ENCODE assay signal across 9 mouse cellular contexts in genomic region chr3:53029046-53029445, GRCm38 (mm10). TPM values are rescaled to one million over a fixed set of nuclear protein-coding genes. Genes with fewer than 3 reads are reported as not detected.
A peak's percentile ranks its signal among the peaks of the same experiment; 100 is the strongest.
DNase-seq lines count a peak whose midpoint lies in the region; ATAC-seq lines count a peak whose summit lies in the region.
"Had no signal": no experiment of that assay in that cellular context is flagged by ENCODE, and none has a peak within 500 bp of the region (broad histone marks: within the 10 kb centered on the region; RNA-seq: fewer than 3 reads in every experiment).

No protein-coding gene starts in this region.

- H3K4me3 ChIP-seq in liver, embryonic 11.5 days (ENCODE audit: low read depth, low read length), result no peak overlapping the region
- no peak overlapping the region for H3K4me3 ChIP-seq in hindbrain, embryonic 14.5 days (replicated peaks; ENCODE audit: low read length)
- H3K4me3 ChIP-seq: midbrain, embryonic 12.5 days had no signal

- no peaks in the 10 kb centered on the region for H3K9me3 ChIP-seq in liver, embryonic 11.5 days (ENCODE audit: control insufficient read depth, low read length)
- no peaks in the 10 kb centered on the region for H3K9me3 ChIP-seq in hindbrain, embryonic 14.5 days (ENCODE audit: control insufficient read depth, low read length)
- H3K9me3 ChIP-seq: midbrain, embryonic 12.5 days had no signal

- no peak for ATAC-seq in liver, embryonic 11.5 days (replicated peaks; ENCODE audit: low FRiP score)
- 0 out of 2 replicates have a peak, but pooled peaks have one; percentile 65 for ATAC-seq in hindbrain, embryonic 14.5 days (ENCODE audit: low FRiP score)
- peak; percentile 61; the same call in 1 of the 2 replicates for ATAC-seq in neutrophil, adult 5-6 weeks (ENCODE audit: extremely low read depth, insufficient number of reproducible peaks, low FRiP score, poor library complexity, severe bottlenecking)

- intact Hi-C loops in left cerebral cortex, postnatal 36 days (cut with DNase I), result no loop called here

- peaks cover 4% of the 10 kb centered on the region; the same call in 1 of the 2 replicates for H3K4me1 ChIP-seq in liver, embryonic 11.5 days (replicated peaks; ENCODE audit: control insufficient read depth, insufficient read depth, low read length)
- H3K4me1 ChIP-seq in hindbrain, embryonic 14.5 days (replicated peaks; ENCODE audit: control insufficient read depth, insufficient read depth, low read length), result no peaks in the 10 kb centered on the region
- H3K4me1 ChIP-seq: midbrain, embryonic 12.5 days had no signal

- H3K4me2 ChIP-seq in liver, embryonic 11.5 days, result no peak overlapping the region
- no peak overlapping the region for H3K4me2 ChIP-seq in hindbrain, embryonic 14.5 days (replicated peaks)
- H3K4me2 ChIP-seq: midbrain, embryonic 12.5 days had no signal

- no peak overlapping the region for H3K27ac ChIP-seq in liver, embryonic 11.5 days (ENCODE audit: low read depth, low read length)
- no peak overlapping the region for H3K27ac ChIP-seq in hindbrain, embryonic 14.5 days
- H3K27ac ChIP-seq: midbrain, embryonic 12.5 days had no signal

- 0 out of 2 replicates have a peak, but pooled peaks cover 3% of the 10 kb centered on the region for H3K27me3 ChIP-seq in liver, embryonic 11.5 days (replicated peaks; ENCODE audit: control insufficient read depth, insufficient read depth, low read length)
- H3K27me3 ChIP-seq in hindbrain, embryonic 14.5 days (ENCODE audit: control insufficient read depth, insufficient read depth, low read length), result no peaks in the 10 kb centered on the region

- H3K9ac ChIP-seq in liver, embryonic 11.5 days (ENCODE audit: low read depth, low read length), result no peak overlapping the region
- no peak overlapping the region for H3K9ac ChIP-seq in hindbrain, embryonic 14.5 days
- H3K9ac ChIP-seq: midbrain, embryonic 12.5 days had no signal

- no peaks in the 10 kb centered on the region for H3K36me3 ChIP-seq in liver, embryonic 11.5 days (ENCODE audit: control insufficient read depth, insufficient read depth, low read length)
- H3K36me3 ChIP-seq in hindbrain, embryonic 14.5 days (replicated peaks; ENCODE audit: control insufficient read depth, insufficient read depth), result no peaks in the 10 kb centered on the region
- H3K36me3 ChIP-seq: midbrain, embryonic 12.5 days had no signal

- peak; percentile 68 for DNase-seq in liver
- DNase-seq in liver, embryonic 11.5 days (ENCODE audit: low spot score), result no peak
- peak; percentile 78 to 84 for DNase-seq in adrenal gland, postnatal 36 days
- DNase-seq in embryo, embryonic 9.5 days (ENCODE audit: extremely low spot score), result peak; percentile 72
- peak; percentile 89 for DNase-seq in hindbrain, embryonic 14.5 days (ENCODE audit: low spot score)
- DNase-seq in left cerebral cortex, postnatal 36 days (ENCODE audit: low spot score in 2 of 2), result peak; percentile 52 to 68
- peak; percentile 78 for DNase-seq in thymus, postnatal 14 days

- 20% methylated on average over 7 of the region's 7 CpGs for WGBS in liver, embryonic 11.5 days
- WGBS in hindbrain, embryonic 14.5 days, result 24% methylated on average over 7 of the region's 7 CpGs

RNA-seq across cellular contexts. Expression of gene Cog6, which starts 12.0 kb away (rescaled TPM):
- polyA plus RNA-seq in liver, embryonic 11.5 days (2014; fragmentation: Nextera tagmentation; extraction: Ambion mirVana), result 28.7 and 34.3 TPM in 2 replicates
- 10 to 100 TPM; 36.2 to 36.7 TPM for total RNA-seq in adrenal gland, postnatal 36 days (2021)
- polyA plus RNA-seq in hindbrain, embryonic 14.5 days (2014; fragmentation: Nextera tagmentation; extraction: Ambion mirVana), result 58.1 and 62.9 TPM in 2 replicates
- total RNA-seq in left cerebral cortex, postnatal 36 days (2021), result 10 to 100 TPM; 35.7 to 43.9 TPM
- total RNA-seq in neutrophil, adult 5-6 weeks (2017), result 24.7 and 27.0 TPM in 2 replicates

RNA-seq across cellular contexts. Expression of gene Lhfp, which starts 12.3 kb away (rescaled TPM):
- polyA plus RNA-seq in liver, embryonic 11.5 days (2014; fragmentation: Nextera tagmentation; extraction: Ambion mirVana), result 12.9 and 13.1 TPM in 2 replicates
- total RNA-seq in adrenal gland, postnatal 36 days (2021), result 10 to 100 TPM; 24.2 to 38.2 TPM
- polyA plus RNA-seq in hindbrain, embryonic 14.5 days (2014; fragmentation: Nextera tagmentation; extraction: Ambion mirVana), result 48.3 and 54.9 TPM in 2 replicates
- total RNA-seq in left cerebral cortex, postnatal 36 days (2021), result 10 to 100 TPM; 29.8 to 35.1 TPM
- 1.5 and 1.7 TPM in 2 replicates for total RNA-seq in neutrophil, adult 5-6 weeks (2017)
